Mouse (Mus musculus): ENCODE measurements around the gene Dhx35. TPM values are rescaled to one million over a fixed set of nuclear protein-coding genes. Genes with fewer than 3 reads are reported as not detected.

Dhx35 gene
- total RNA-seq, 2 experiments from 2014 or later: 16.7 to 18.5 TPM

DNA sequence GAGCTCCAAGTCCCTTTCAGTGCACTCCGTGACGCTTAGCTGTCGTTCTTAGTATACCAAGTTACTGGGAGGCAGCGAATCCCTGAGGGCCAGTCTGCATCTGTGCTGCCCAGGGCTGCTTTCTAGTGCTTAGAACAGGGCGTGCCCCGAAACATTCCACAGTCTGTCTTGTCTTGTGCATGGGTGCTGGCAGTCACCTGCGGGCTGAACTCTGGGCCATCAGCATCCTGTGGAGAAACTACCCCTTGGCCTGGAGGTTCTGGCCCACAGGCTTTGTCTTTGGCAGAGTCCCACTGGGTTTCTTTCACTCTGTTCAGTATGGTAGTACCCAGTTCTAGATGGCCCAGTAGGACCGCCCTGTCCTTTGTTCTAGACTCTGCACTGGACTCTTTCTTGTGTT lies 6.2 kb downstream of the Dhx35 start:
- no peak for DNase-seq (ENCODE audit: low spot score in 2 of 2)

DNA sequence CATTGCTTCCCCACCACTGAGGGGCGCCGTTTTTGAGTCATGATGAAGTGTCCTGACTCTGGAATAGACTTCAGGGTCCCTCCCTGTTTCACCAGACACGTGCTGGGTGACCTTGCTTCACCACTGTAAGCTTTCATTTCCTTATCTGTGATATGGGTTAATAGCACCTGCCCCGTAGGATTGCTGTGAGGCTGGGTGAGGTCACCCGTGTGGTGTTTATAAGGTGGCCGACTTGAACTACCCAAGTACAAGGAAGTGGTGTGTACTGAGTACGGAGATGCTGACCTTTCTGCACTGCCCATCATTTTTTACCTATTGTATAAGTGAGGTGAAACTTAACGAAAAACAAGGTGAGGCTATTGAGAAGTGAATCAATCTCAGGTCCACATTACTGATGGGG lies 9.0 kb downstream of the Dhx35 start:
- no peak for DNase-seq (ENCODE audit: low spot score in 2 of 2)

- no peak for DNase-seq (ENCODE audit: low spot score in 2 of 2)
Observed at GRCm38 (mm10) chr2:158815686-158816085, 21.1 kb downstream of the Dhx35 start.

- no peak for DNase-seq (ENCODE audit: low spot score in 2 of 2)
Observed at GRCm38 (mm10) chr2:158816239-158816638, 21.6 kb downstream of the Dhx35 start.

DNA sequence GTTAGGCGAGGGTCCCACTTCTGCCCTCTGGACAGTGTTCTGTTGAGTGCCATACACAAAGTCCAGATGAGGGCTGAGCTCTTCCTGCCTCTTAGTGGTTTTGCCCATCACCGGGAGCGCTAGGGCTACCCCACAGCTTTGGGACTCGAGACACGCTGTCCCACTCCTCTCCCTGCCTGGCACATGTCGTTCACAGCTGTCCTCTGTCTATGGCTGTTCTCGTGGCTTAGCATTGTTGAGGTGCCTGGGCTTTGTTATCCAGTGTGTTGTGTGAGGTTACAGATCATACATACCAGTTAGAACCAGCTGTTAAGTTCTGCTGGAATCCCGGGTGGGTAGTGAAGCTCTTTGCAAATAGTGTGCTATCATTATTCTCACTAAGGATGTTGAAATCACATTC lies 23.1 kb downstream of the Dhx35 start:
- no peak for DNase-seq (ENCODE audit: low spot score in 2 of 2)

GRCm38 (mm10) chr2:158828124-158828523 lies 33.5 kb downstream of the Dhx35 start:
- DNase-seq (ENCODE audit: low spot score in 2 of 2): no peak

- peak in 1 of 2 experiments; percentile 44 for DNase-seq (ENCODE audit: low spot score in 2 of 2)
Observed at GRCm38 (mm10) chr2:158829746-158830145, 35.1 kb downstream of the Dhx35 start.

GRCm38 (mm10) chr2:158833221-158833620 lies 38.6 kb downstream of the Dhx35 start:
- DNase-seq (ENCODE audit: low spot score in 2 of 2): no peak

DNA sequence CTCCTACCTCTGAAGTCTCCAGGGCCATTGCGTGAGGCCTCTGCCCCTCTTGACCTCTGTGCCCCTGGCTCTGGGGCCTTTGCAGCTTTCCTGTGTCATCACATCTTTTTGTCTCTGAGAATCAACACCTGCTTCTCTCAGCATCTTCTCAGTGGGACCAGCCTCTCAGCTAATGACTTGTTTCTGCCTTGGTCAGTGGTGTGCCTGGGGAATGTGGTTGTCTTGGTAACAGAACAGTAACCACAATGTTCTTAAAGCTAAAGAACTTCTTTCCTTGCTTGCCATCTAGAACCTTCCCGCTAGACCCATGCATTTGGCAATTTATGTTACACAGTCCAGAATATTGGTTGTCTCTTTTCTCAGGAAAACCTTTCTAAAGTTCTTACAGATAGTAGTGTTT lies 39.0 kb downstream of the Dhx35 start:
- no peak for DNase-seq (ENCODE audit: low spot score in 2 of 2)

- no peak for DNase-seq (ENCODE audit: low spot score in 2 of 2)
Observed at GRCm38 (mm10) chr2:158843287-158843686, 48.7 kb downstream of the Dhx35 start.

DNA sequence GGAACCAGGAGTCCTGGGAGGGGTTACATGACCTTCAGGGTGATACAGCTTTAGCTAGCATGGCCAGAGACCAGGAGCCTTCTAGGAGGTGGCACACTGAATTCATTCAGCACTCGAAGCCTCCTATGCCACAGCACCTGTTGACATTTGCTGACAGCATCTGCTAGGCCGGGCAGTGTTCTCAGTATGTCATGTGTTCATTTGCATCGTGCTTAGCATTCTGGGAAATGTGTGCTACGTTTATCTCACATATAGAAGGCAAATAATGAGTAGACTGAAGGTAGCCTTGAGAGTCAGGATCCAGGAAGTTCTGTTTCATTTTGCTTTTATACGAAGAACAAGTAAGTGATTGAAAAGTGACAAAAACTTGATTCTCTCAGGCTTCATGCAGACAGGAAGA lies 50.4 kb downstream of the Dhx35 start:
- no peak for DNase-seq (ENCODE audit: low spot score in 2 of 2)

DNA sequence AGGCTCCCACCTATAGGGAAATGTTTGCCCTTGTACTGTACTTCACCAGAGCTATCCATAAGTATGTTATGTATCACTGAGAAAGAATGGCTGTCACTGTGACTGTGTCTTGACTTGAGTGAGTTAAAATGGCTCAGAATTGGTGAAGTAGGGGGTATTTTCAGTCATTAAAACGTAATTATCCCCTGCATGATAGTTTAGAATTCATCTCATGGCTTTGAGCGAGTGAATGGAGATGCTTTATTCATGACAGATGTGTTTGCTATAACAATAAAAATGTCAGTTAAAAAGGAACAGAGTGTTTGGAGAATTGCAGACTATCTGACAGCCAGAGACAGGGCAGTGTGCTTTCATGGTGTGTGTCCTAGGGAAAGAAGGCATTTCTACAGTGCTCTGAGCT lies 51.6 kb downstream of the Dhx35 start:
- no peak for DNase-seq (ENCODE audit: low spot score in 2 of 2)

DNA sequence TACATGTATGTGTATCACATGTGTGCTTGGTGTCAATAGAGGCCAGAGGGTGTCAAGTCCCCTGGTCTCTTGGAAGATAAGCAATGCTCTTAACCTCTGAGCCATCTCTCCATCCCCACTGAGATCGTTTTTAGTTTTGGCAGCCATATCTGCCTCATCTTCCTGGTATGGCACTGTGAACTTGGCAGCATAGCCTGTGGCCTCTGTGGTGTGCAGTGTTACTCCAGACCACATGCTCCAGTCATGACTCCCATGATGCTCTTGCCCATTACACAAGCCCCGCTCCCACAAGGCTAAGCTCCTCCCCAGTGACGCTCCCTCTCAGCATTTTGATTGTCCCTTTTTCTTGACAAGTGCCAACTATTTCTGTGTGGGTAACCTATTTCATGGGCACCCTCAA lies 53.4 kb downstream of the Dhx35 start:
- no peak for DNase-seq (ENCODE audit: low spot score in 2 of 2)

DNA sequence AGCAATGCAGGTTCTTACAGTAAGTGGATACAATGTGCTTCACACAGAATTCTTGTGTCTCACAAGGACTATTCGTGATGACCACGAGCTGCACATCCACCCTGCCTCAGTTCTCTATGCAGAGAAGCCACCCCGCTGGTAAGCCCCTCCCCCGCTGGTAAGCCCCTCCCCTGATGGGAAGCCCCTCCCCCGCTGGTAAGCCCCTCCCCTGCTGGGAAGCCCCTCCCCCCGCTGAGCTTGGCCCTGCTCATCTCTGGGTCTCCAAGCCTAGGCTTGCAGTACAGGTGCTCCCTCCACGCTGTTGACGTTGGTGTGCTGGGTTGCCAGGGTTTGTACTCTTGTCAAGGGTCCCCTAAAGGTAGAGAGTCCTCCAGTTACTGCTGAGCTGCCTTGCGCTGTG lies 54.8 kb downstream of the Dhx35 start:
- DNase-seq (ENCODE audit: low spot score in 2 of 2): no peak

DNA sequence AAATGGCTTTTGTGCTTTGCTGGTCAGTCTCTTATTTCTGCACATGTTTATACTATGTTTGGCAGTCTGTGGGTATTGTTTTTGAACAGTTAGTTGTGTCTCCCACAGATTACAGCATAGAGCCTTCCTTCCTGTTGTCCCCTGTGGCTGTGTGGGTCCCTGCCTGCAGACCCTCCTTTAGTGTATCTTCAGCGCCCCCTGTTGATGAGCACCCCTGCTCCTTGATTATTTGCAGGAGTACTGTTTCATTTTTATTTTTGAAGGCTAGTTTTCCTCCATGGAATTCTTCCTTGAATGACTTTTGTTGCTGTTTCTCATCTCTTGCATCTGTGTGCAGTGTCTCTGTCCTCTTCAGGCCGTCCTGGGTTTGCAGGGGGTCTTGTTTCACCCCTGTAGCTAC lies 58.0 kb downstream of the Dhx35 start:
- peak; percentile 48 to 62 for DNase-seq (ENCODE audit: low spot score in 2 of 2)

- no peak for DNase-seq (ENCODE audit: low spot score in 2 of 2)
Observed at GRCm38 (mm10) chr2:158856896-158857499, 62.4 kb downstream of the Dhx35 start.

- DNase-seq (ENCODE audit: low spot score in 2 of 2): no peak
Observed at GRCm38 (mm10) chr2:158857579-158857978, 63.0 kb downstream of the Dhx35 start.

DNA sequence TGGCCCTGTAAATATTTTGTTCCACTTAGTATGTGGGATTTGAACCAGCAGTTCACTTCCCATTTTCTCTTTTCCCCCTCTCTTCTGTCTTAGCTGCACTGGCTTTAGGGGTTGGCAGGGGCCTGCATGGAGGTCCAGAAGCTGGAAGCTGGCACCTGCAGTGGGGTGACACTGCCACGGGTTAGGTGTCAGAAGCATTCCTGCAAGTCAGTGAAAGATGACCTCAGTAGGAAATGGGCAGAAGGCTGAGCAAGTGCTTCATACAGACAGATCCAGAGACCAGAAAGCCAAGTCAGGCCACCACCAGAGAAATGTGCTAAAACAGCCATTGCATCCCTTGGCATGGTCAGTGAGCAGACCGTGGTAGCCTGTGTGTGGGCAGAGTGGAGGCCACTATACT lies 66.5 kb downstream of the Dhx35 start:
- no peak for DNase-seq (ENCODE audit: low spot score in 2 of 2)

DNA sequence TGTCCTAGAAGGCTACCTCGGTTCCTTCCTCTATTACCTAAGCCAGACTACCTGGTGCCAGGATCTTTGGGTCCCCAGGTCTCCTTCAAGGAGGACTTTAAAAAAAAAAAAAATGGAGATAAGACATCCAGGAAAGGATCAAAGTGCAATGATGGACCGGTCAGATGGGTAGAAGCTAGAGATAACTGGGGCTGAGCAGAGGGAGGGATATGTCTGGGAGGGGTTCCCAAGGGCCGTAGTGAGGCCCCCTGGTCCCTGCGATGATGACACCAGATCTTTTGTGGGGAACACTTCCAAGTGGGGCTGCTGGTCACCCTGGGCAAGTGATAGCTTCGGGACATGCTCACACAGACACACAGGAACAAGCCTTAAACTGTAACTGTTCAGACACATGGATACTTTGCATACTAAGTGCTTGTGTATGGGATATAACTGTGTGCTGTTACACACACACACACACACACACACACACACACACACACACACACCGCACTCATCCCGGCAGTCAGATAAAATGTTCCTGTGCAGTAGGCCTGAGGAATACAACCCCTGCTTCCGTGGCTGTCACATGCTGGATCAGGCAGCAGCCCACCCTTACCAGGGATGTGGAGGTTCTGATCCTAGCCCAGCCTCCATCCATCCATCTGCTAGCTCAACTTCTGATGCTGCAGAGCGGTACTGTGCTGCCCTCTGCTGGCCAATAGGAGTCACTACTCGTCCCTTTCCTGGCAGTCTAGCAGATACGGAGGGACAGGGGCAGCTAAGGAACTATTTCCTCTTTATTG lies 68.9 kb downstream of the Dhx35 start:
- peak; percentile 65 to 73 for DNase-seq (ENCODE audit: low spot score in 2 of 2)

DNA sequence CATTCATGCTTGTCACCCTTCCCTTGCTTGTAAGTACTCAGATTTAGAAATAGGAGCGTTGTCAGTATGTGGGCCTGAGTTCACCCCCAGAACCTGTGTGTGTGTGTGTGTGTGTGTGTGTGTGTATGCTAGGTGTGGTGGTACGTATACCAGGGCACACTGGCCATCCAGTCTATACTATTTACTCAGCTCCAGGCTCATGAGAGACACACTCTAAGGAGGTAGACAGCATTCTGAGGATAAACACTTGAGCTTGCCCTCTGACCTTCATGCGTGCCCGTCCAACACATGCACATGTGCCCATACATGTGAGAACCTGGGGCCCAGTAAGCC lies 69.5 kb downstream of the Dhx35 start:
- DNase-seq (ENCODE audit: low spot score in 2 of 2): no peak

GRCm38 (mm10) chr2:158865358-158865757 lies 70.8 kb downstream of the Dhx35 start:
- peak; percentile 81 to 84 for DNase-seq (ENCODE audit: low spot score in 2 of 2)

GRCm38 (mm10) chr2:158886571-158886970 lies 92.0 kb downstream of the Dhx35 start:
- peak in 1 of 2 experiments; percentile 29 for DNase-seq (ENCODE audit: low spot score in 2 of 2)

DNA sequence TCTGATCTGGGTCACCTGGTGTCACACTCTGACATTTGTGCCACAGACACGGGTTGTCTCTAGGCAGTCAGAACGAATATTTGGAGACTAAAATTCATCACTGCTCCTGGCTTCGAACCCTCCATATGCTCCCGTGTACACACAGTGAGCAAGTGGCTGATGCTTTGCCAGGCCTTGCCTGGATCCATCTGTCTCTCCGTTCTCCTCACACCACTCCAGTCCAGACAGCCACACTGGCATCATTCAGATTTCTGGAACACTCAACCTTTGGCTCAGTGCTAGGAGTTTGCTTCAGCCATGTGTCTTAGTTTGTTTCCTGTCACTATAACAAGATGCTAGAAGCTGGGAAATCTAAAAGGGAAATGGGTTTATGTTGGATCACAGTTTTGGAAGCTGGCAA lies 93.9 kb downstream of the Dhx35 start:
- DNase-seq (ENCODE audit: low spot score in 2 of 2): no peak

Data from left cerebral cortex, adult 18-20 months (tissue).